Mouse (Mus musculus): ENCODE data around the gene Hdac9.

- TF ChIP-seq EP300 (IDR thresholded peaks at IDR 0.05; ENCODE audit: low read depth) (no peak), CTCF (IDR thresholded peaks at IDR 0.05; ENCODE audit: low read depth) (no peak)
Observed at GRCm38 (mm10) chr12:34249160-34249559, 667.7 kb downstream of the Hdac9 start.
